Mouse (Mus musculus) heart, adult 2 months (tissue): ENCODE measurements around the gene Olfr1008. TPM values are rescaled to one million over a fixed set of nuclear protein-coding genes. Genes with fewer than 3 reads are reported as not detected.
"Not testable (repeated sequence)": the region's sequence is repeated elsewhere in the genome, so short reads cannot be mapped to it uniquely, and the experiment has no call there.

Source experiments
- DNase-seq, 2 experiments: peaks; one replicate each; pipeline ENCODE4 v3.0.0; 2021
- H3K27ac ChIP-seq: fragments of 200-600 bp; 2 replicates; pipeline ENCODE4 v1.8.1; 2022
- H3K27me3 ChIP-seq: fragments of 200-500 bp; 2 replicates; pipeline ENCODE4 v1.6.1; 2012; ENCODE audit warnings: mild to moderate bottlenecking, low read length, inconsistent platforms, mixed read lengths; ENCODE audit not compliant: control insufficient read depth, insufficient read depth
- H3K36me3 ChIP-seq: fragments of 200-500 bp; 2 replicates; pipeline ENCODE4 v1.6.1; 2012; ENCODE audit warnings: low read length, inconsistent platforms; ENCODE audit not compliant: control insufficient read depth, insufficient read depth
- H3K4me1 ChIP-seq: fragments of 200-500 bp; 2 replicates; pipeline ENCODE4 v1.6.1; 2011; ENCODE audit warnings: low read length; ENCODE audit not compliant: control insufficient read depth, insufficient read depth
- H3K4me3 ChIP-seq: fragments of 200-600 bp; 2 replicates; pipeline ENCODE4 v1.8.1; 2022
- H3K79me2 ChIP-seq: fragments of 200-500 bp; replicated peaks from 2 replicates; pipeline ENCODE4 v1.6.1; 2012; ENCODE audit warnings: mild to moderate bottlenecking, inconsistent platforms, low read length, moderate library complexity, mixed read lengths; ENCODE audit not compliant: control insufficient read depth, insufficient read depth
- H3K9ac ChIP-seq: fragments of 200-500 bp; 2 replicates; pipeline ENCODE4 v1.6.1; 2012; ENCODE audit warnings: low read depth, mild to moderate bottlenecking, control low read depth, inconsistent platforms, low read length, mixed read lengths
- CTCF ChIP-seq: fragments of 200-600 bp; IDR thresholded peaks from 2 replicates; pipeline ENCODE4 v1.8.1; 2022; ENCODE audit warnings: antibody characterized with exemption, mild to moderate bottlenecking, moderate library complexity
- EP300 ChIP-seq: fragments of 200-500 bp; IDR thresholded peaks from 2 replicates; pipeline ENCODE4 v1.6.1; 2011; ENCODE audit warnings: low read depth, low read length, control low read depth; ENCODE audit not compliant: insufficient read depth
- POLR2A ChIP-seq: fragments of 200-500 bp; IDR thresholded peaks from 2 replicates; pipeline ENCODE4 v1.6.1; 2011; ENCODE audit warnings: mild to moderate bottlenecking, low read depth, low read length, control low read depth; ENCODE audit not compliant: insufficient read depth
- WGBS: fragments of 180-500 bp; shearing (Covaris S2); methylation state at CpG from one replicate; pipeline ENCODE4 v1.1.7; 2018; 5-methylcytosine and 5-hydroxymethylcytosine counted together
- intact Hi-C: fragments of 180-260 bp; cut with DNase I; formaldehyde crosslinking; loops from one replicate; pipeline ENCODE4 v1.15.1; 2025
- long read RNA-seq: library from polyadenylated mRNA; stranded (forward); transcript quantifications from one replicate; pipeline ENCODE4 v2.0.0, GENCODE M21; 2021
- polyA plus RNA-seq: library from polyadenylated mRNA; depleted of rRNA; stranded (reverse); fragments of >200 nt; gene quantifications from 2 replicates; pipeline ENCODE4 v1.2.3, GENCODE M21; 2012; rRNA removed
- total RNA-seq, 2 experiments: library from RNA; stranded (reverse); gene quantifications; 2 replicates each; pipeline ENCODE4 v1.2.3; 2021

The Olfr1008 gene
- not detected for total RNA-seq
- polyA plus RNA-seq, result not detected in 2 replicates
- long read RNA-seq, result 0 reads

GRCm38 (mm10) chr2:85689131-85689530 lies at the start of gene Olfr1008:
Gene Olfr1008, plus strand, starts transcription at chr2:85689431.
- Histone ChIP-seq H3K9ac (no peak within 1 kb of the TSS), H3K36me3 (no peaks in the 10 kb centered on the region), H3K27ac (no peak within 1 kb of the TSS), H3K79me2 (no peaks in the 10 kb centered on the region), H3K4me3 (no peak within 1 kb of the TSS), H3K4me1 (no peaks in the 10 kb centered on the region), H3K27me3 (no peaks in the 10 kb centered on the region)
- intact Hi-C loops, result no loop called here
- TF ChIP-seq POLR2A, result no peak
- TF ChIP-seq EP300, result no peak
- no peak for TF ChIP-seq CTCF
- no peak for DNase-seq

- Histone ChIP-seq H3K36me3 (no peaks in the 10 kb centered on the region), H3K4me3 (no peak within 1 kb of the TSS), H3K79me2 (no peaks in the 10 kb centered on the region), H3K9ac (no peak within 1 kb of the TSS), H3K27me3 (no peaks in the 10 kb centered on the region), H3K4me1 (no peaks in the 10 kb centered on the region), H3K27ac (no peak within 1 kb of the TSS)
- intact Hi-C loops, result no loop called here
- 89% methylated on average over 1 of the region's 1 CpGs for WGBS
- DNase-seq, result no peak
- TF ChIP-seq POLR2A (no peak), EP300 (no peak), CTCF (no peak)
Observed at GRCm38 (mm10) chr2:85650604-85651003, 38.6 kb upstream of the Olfr1008 start, which contains the start of gene Olfr1002. Gene Olfr1002, minus strand, starts transcription at chr2:85650704.

GRCm38 (mm10) chr2:85664355-85664754 lies 24.9 kb upstream of the Olfr1008 start, which contains the start of gene Olfr154:
Gene Olfr154, minus strand, starts transcription at chr2:85664455.
- H3K4me3 ChIP-seq, H3K9ac ChIP-seq, H3K79me2 ChIP-seq, H3K27ac ChIP-seq, H3K27me3 ChIP-seq, H3K4me1 ChIP-seq, H3K36me3 ChIP-seq, intact Hi-C loops, DNase-seq: not testable (repeated sequence)

GRCm38 (mm10) chr2:85678667-85679066 lies 10.6 kb upstream of the Olfr1008 start, which contains the start of gene Olfr1006:
Gene Olfr1006, minus strand, starts transcription at chr2:85678767.
- no peak for DNase-seq
- H3K4me1 ChIP-seq, result no peaks in the 10 kb centered on the region
- no peaks in the 10 kb centered on the region for H3K36me3 ChIP-seq
- intact Hi-C loops, result no loop called here
- H3K27me3 ChIP-seq, result no peaks in the 10 kb centered on the region
- H3K27ac ChIP-seq, result no peak within 1 kb of the TSS
- no peak within 1 kb of the TSS for H3K9ac ChIP-seq
- H3K79me2 ChIP-seq, result no peaks in the 10 kb centered on the region
- no peak for TF ChIP-seq POLR2A
- no peak for TF ChIP-seq EP300
- no peak for TF ChIP-seq CTCF
- H3K4me3 ChIP-seq, result no peak within 1 kb of the TSS

- H3K4me3 ChIP-seq, result not testable (repeated sequence)
- WGBS, result 61% methylated on average over 2 of the region's 2 CpGs
Observed at GRCm38 (mm10) chr2:85710680-85711079, 21.4 kb downstream of the Olfr1008 start.

GRCm38 (mm10) chr2:85711159-85711558 lies 21.9 kb downstream of the Olfr1008 start:
- Histone ChIP-seq H3K79me2 (no peaks in the 10 kb centered on the region), H3K27ac (no peak overlapping the region), H3K27me3 (no peaks in the 10 kb centered on the region), H3K36me3 (no peaks in the 10 kb centered on the region), H3K4me3 (no peak overlapping the region), H3K4me1 (no peaks in the 10 kb centered on the region), H3K9ac (no peak overlapping the region)
- TF ChIP-seq POLR2A (no peak), EP300 (no peak), CTCF (no peak)
- intact Hi-C loops, result no loop called here
- DNase-seq, result no peak
- 19% methylated on average over 1 of the region's 1 CpGs for WGBS

More at GRCm38 (mm10) chr2:85710680-85711079, 21.4 kb downstream of the Olfr1008 start:
- intact Hi-C loops, H3K27me3 ChIP-seq, DNase-seq, H3K36me3 ChIP-seq, H3K27ac ChIP-seq, H3K9ac ChIP-seq, H3K4me1 ChIP-seq, H3K79me2 ChIP-seq: not testable (repeated sequence)
